Mouse (Mus musculus): Measurements from ENCODE around the gene Polrmt. TPM values are rescaled to one million over a fixed set of nuclear protein-coding genes. Genes with fewer than 3 reads are reported as not detected.

Polrmt gene
- polyA plus RNA-seq, 2 experiments, result 33.4 to 64.1 TPM

GRCm38 (mm10) chr10:79700676-79701075 is 45.7 kb downstream of the Polrmt start:
- Histone ChIP-seq H3K4me3 (replicated peaks; ENCODE audit: low read length) (no peak overlapping the region), H3K9me3 (ENCODE audit: control insufficient read depth, low read length) (no peaks in the 10 kb centered on the region), H3K27me3 (ENCODE audit: control insufficient read depth, insufficient read depth, low read length) (no peaks in the 10 kb centered on the region), H3K36me3 (ENCODE audit: control insufficient read depth, insufficient read depth, low read length) (no peaks in the 10 kb centered on the region), H3K27ac (replicated peaks; ENCODE audit: low read depth, low read length) (no peak overlapping the region), H3K4me1 (ENCODE audit: control insufficient read depth, insufficient read depth, low read length) (peaks cover 23% of the 10 kb centered on the region), H3K4me2 (replicated peaks; ENCODE audit: low read depth, low read length, severe bottlenecking) (no peak overlapping the region), H3K9ac (ENCODE audit: low read depth, low read length, severe bottlenecking) (no peak overlapping the region)
- ATAC-seq (ENCODE audit: low FRiP score, low read depth) (no peak), DNase-seq (ENCODE audit: low spot score) (no peak)
- WGBS, result 44% methylated on average over 7 of the region's 7 CpGs
- no peak for TF ChIP-seq POLR2A (IDR thresholded peaks at IDR 0.05; ENCODE audit: borderline replicate concordance, extremely low read depth, insufficient read depth, insufficient read length)

- peaks cover 30% of the 10 kb centered on the region for H3K4me1 ChIP-seq (ENCODE audit: control insufficient read depth, insufficient read depth, low read length)
- ATAC-seq (ENCODE audit: low FRiP score, low read depth) (no peak), DNase-seq (ENCODE audit: low spot score) (no peak)
- WGBS, result 90% methylated on average over 6 of the region's 6 CpGs
- H3K4me2 ChIP-seq (replicated peaks; ENCODE audit: low read depth, low read length, severe bottlenecking), result no peak overlapping the region
- H3K4me3 ChIP-seq (replicated peaks; ENCODE audit: low read length), result no peak overlapping the region
- H3K9me3 ChIP-seq (ENCODE audit: control insufficient read depth, low read length), result no peaks in the 10 kb centered on the region
- no peak for TF ChIP-seq POLR2A (IDR thresholded peaks at IDR 0.05; ENCODE audit: borderline replicate concordance, extremely low read depth, insufficient read depth, insufficient read length)
- H3K9ac ChIP-seq (ENCODE audit: low read depth, low read length, severe bottlenecking), result no peak overlapping the region
- H3K27me3 ChIP-seq (ENCODE audit: control insufficient read depth, insufficient read depth, low read length), result no peaks in the 10 kb centered on the region
- H3K36me3 ChIP-seq (ENCODE audit: control insufficient read depth, insufficient read depth, low read length), result no peaks in the 10 kb centered on the region
- no peak overlapping the region for H3K27ac ChIP-seq (replicated peaks; ENCODE audit: low read depth, low read length)
Observed at GRCm38 (mm10) chr10:79698459-79698858, 47.9 kb downstream of the Polrmt start.

GRCm38 (mm10) chr10:79697916-79698315 is 48.5 kb downstream of the Polrmt start:
- 81% methylated on average over 6 of the region's 6 CpGs for WGBS
- ATAC-seq (ENCODE audit: low FRiP score, low read depth), result no peak
- H3K4me1 ChIP-seq (ENCODE audit: control insufficient read depth, insufficient read depth, low read length), result peaks cover 30% of the 10 kb centered on the region
- H3K36me3 ChIP-seq (ENCODE audit: control insufficient read depth, insufficient read depth, low read length), result no peaks in the 10 kb centered on the region
- no peak overlapping the region for H3K4me3 ChIP-seq (replicated peaks; ENCODE audit: low read length)
- H3K4me2 ChIP-seq (replicated peaks; ENCODE audit: low read depth, low read length, severe bottlenecking), result no peak overlapping the region
- no peaks in the 10 kb centered on the region for H3K9me3 ChIP-seq (ENCODE audit: control insufficient read depth, low read length)
- H3K27ac ChIP-seq (replicated peaks; ENCODE audit: low read depth, low read length), result no peak overlapping the region
- TF ChIP-seq POLR2A (IDR thresholded peaks at IDR 0.05; ENCODE audit: borderline replicate concordance, extremely low read depth, insufficient read depth, insufficient read length), result no peak
- H3K27me3 ChIP-seq (ENCODE audit: control insufficient read depth, insufficient read depth, low read length), result no peaks in the 10 kb centered on the region
- DNase-seq (ENCODE audit: low spot score), result no peak
- no peak overlapping the region for H3K9ac ChIP-seq (ENCODE audit: low read depth, low read length, severe bottlenecking)

GRCm38 (mm10) chr10:79696129-79696651 is 50.2 kb downstream of the Polrmt start:
- Histone ChIP-seq H3K9me3 (ENCODE audit: control insufficient read depth, low read length) (no peaks in the 10 kb centered on the region; the same call in 1 of the 2 replicates), H3K4me3 (replicated peaks; ENCODE audit: low read length) (no peak overlapping the region), H3K27ac (replicated peaks; ENCODE audit: low read depth, low read length) (peak overlapping the region; percentile 84), H3K9ac (ENCODE audit: low read depth, low read length, severe bottlenecking) (0 out of 2 replicates have a peak overlapping the region, but pooled peaks have one; percentile 16), H3K36me3 (ENCODE audit: control insufficient read depth, insufficient read depth, low read length) (no peaks in the 10 kb centered on the region), H3K27me3 (ENCODE audit: control insufficient read depth, insufficient read depth, low read length) (no peaks in the 10 kb centered on the region), H3K4me1 (ENCODE audit: control insufficient read depth, insufficient read depth, low read length) (peaks cover 27% of the 10 kb centered on the region), H3K4me2 (replicated peaks; ENCODE audit: low read depth, low read length, severe bottlenecking) (peak overlapping the region; percentile 6)
- DNase-seq (ENCODE audit: low spot score) (peak; percentile 36), ATAC-seq (ENCODE audit: low FRiP score, low read depth) (peak; percentile 46)
- 34% methylated on average over 9 of the region's 9 CpGs for WGBS
- TF ChIP-seq POLR2A (IDR thresholded peaks at IDR 0.05; ENCODE audit: borderline replicate concordance, extremely low read depth, insufficient read depth, insufficient read length), result no peak

GRCm38 (mm10) chr10:79695231-79696128 is 50.9 kb downstream of the Polrmt start:
- DNase-seq (ENCODE audit: low spot score) (peak; percentile 61), ATAC-seq (ENCODE audit: low FRiP score, low read depth) (peak; percentile 27)
- Histone ChIP-seq H3K27ac (replicated peaks; ENCODE audit: low read depth, low read length) (peak overlapping the region; percentile 84), H3K27me3 (ENCODE audit: control insufficient read depth, insufficient read depth, low read length) (no peaks in the 10 kb centered on the region), H3K9me3 (ENCODE audit: control insufficient read depth, low read length) (no peaks in the 10 kb centered on the region; the same call in 1 of the 2 replicates), H3K4me1 (ENCODE audit: control insufficient read depth, insufficient read depth, low read length) (peaks cover 27% of the 10 kb centered on the region), H3K9ac (ENCODE audit: low read depth, low read length, severe bottlenecking) (peak overlapping the region; percentile 16; the same call in 1 of the 2 replicates), H3K4me2 (replicated peaks; ENCODE audit: low read depth, low read length, severe bottlenecking) (peak overlapping the region; percentile 6), H3K36me3 (ENCODE audit: control insufficient read depth, insufficient read depth, low read length) (no peaks in the 10 kb centered on the region), H3K4me3 (replicated peaks; ENCODE audit: low read length) (no peak overlapping the region)
- TF ChIP-seq POLR2A (IDR thresholded peaks at IDR 0.05; ENCODE audit: borderline replicate concordance, extremely low read depth, insufficient read depth, insufficient read length), result no peak
- 61% methylated on average over 13 of the region's 13 CpGs for WGBS

All from limb, embryonic 14.5 days (tissue).